19 mouse cellular contexts compared by ENCODE assay signal in the genomic region with DNA sequence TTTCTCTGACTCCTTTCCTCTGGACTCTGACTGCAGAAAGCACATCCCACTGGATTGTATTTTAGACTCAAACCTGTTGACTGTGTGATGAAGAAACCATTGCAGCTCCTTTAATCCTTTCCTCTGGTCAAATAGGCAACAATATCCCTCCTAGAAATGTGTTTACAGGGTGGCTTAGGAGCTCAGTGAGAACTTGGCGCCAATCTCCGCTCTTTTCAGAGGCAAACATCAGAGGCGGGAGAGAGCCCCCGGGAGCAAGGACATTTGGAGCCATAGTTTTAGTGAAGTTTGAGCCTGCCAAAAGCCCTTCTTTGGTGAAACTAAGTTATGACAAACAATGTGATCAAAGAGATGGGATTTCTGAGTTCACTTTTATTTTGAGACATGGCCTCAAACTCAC. TPM values are rescaled to one million over a fixed set of nuclear protein-coding genes. Genes with fewer than 3 reads are reported as not detected.
DNase-seq lines count a peak whose midpoint lies in the region; ATAC-seq and TF ChIP-seq lines count a peak whose summit lies in the region.
"Had no signal": no experiment of that assay in that cellular context is flagged by ENCODE, and none has a peak within 500 bp of the region (broad histone marks: within the 10 kb centered on the region; RNA-seq: fewer than 3 reads in every experiment).

No protein-coding gene starts in this region.

- ATAC-seq in forebrain, postnatal 0 days = no peak
- no peak for ATAC-seq in forebrain, embryonic 13.5 days
- no peak for ATAC-seq in midbrain, embryonic 14.5 days (ENCODE audit: low FRiP score, low TSS enrichment)

- no peak overlapping the region for H3K4me3 ChIP-seq in forebrain, postnatal 0 days (ENCODE audit: low read depth, low read length)
- no peak overlapping the region for H3K4me3 ChIP-seq in forebrain, embryonic 13.5 days
- no peak overlapping the region for H3K4me3 ChIP-seq in midbrain, embryonic 14.5 days (replicated peaks; ENCODE audit: low read depth, low read length)
- H3K4me3 ChIP-seq in midbrain, embryonic 10.5 days = no peak overlapping the region
- H3K4me3 ChIP-seq: embryonic facial prominence, embryonic 12.5 days; heart, embryonic 10.5 days; hindbrain, embryonic 13.5 days had no signal

- H3K27ac ChIP-seq in forebrain, postnatal 0 days (ENCODE audit: low read depth, low read length) = no peak overlapping the region
- H3K27ac ChIP-seq in forebrain, embryonic 13.5 days = no peak overlapping the region
- no peak overlapping the region for H3K27ac ChIP-seq in midbrain, embryonic 14.5 days (replicated peaks; ENCODE audit: low read depth, low read length)
- H3K27ac ChIP-seq in midbrain, embryonic 10.5 days (replicated peaks) = no peak overlapping the region
- H3K27ac ChIP-seq: embryonic facial prominence, embryonic 12.5 days; heart, embryonic 10.5 days; hindbrain, embryonic 13.5 days; hindbrain, postnatal 0 days had no signal

- TF ChIP-seq CTCF in forebrain, postnatal 0 days (IDR thresholded peaks at IDR 0.05; ENCODE audit: low read depth) = no peak

- H3K9me3 ChIP-seq in forebrain, postnatal 0 days (ENCODE audit: low read length) = no peaks in the 10 kb centered on the region
- no peaks in the 10 kb centered on the region for H3K9me3 ChIP-seq in forebrain, embryonic 13.5 days (replicated peaks)
- H3K9me3 ChIP-seq in midbrain, embryonic 14.5 days (ENCODE audit: control insufficient read depth, low read length) = no peaks in the 10 kb centered on the region
- no peaks in the 10 kb centered on the region for H3K9me3 ChIP-seq in midbrain, embryonic 10.5 days (replicated peaks)
- H3K9me3 ChIP-seq: embryonic facial prominence, embryonic 12.5 days; G1E; heart, embryonic 10.5 days; hindbrain, embryonic 13.5 days had no signal

- H3K27me3 ChIP-seq in forebrain, postnatal 0 days (ENCODE audit: insufficient read depth, low read length) = no peaks in the 10 kb centered on the region
- H3K27me3 ChIP-seq in forebrain, embryonic 13.5 days = no peaks in the 10 kb centered on the region
- no peaks in the 10 kb centered on the region for H3K27me3 ChIP-seq in midbrain, embryonic 14.5 days (ENCODE audit: control insufficient read depth, insufficient read depth, low read length)
- no peaks in the 10 kb centered on the region for H3K27me3 ChIP-seq in midbrain, embryonic 10.5 days (ENCODE audit: low read depth, poor library complexity, severe bottlenecking)
- H3K27me3 ChIP-seq: embryonic facial prominence, embryonic 12.5 days; hindbrain, embryonic 13.5 days had no signal

- H3K9ac ChIP-seq in forebrain, postnatal 0 days = no peak overlapping the region
- no peak overlapping the region for H3K9ac ChIP-seq in forebrain, embryonic 13.5 days
- no peak overlapping the region for H3K9ac ChIP-seq in midbrain, embryonic 14.5 days (replicated peaks; ENCODE audit: low read length)
- H3K9ac ChIP-seq: embryonic facial prominence, embryonic 12.5 days; hindbrain, embryonic 13.5 days had no signal

- peak; percentile 39 to 75 for DNase-seq in adrenal gland, adult (ENCODE audit: inconsistent age in 2 of 2, low spot score in 1 of 2)
- no peak for DNase-seq in adrenal gland, adult 18-20 months (ENCODE audit: low spot score in 2 of 2)
- peak; percentile 3 for DNase-seq in forebrain, postnatal 0 days
- peak; percentile 5 for DNase-seq in midbrain, embryonic 14.5 days
- no peak for DNase-seq in midbrain, embryonic 10.5 days (ENCODE audit: low spot score)
- DNase-seq in adrenal gland, postnatal 36 days = peak; percentile 34 to 47
- no peak for DNase-seq in urinary bladder, adult 2 months (ENCODE audit: low spot score)
- DNase-seq: B cell, adult 2 months; cerebellum, adult 11-12 months; cerebellum, adult 9-10 months; cerebellum, postnatal 25 days; gastrocnemius, postnatal 36 days; heart, postnatal 10 days had no signal

- no peaks in the 10 kb centered on the region for H3K4me1 ChIP-seq in forebrain, postnatal 0 days (ENCODE audit: insufficient read depth)
- 0 out of 2 replicates have a peak, but pooled peaks cover 5% of the 10 kb centered on the region for H3K4me1 ChIP-seq in forebrain, embryonic 13.5 days
- no peaks in the 10 kb centered on the region for H3K4me1 ChIP-seq in midbrain, embryonic 14.5 days (ENCODE audit: control insufficient read depth, insufficient read depth, low read length)
- H3K4me1 ChIP-seq in midbrain, embryonic 10.5 days = peaks cover 4% of the 10 kb centered on the region; the same call in 1 of the 2 replicates
- H3K4me1 ChIP-seq: embryonic facial prominence, embryonic 12.5 days; heart, embryonic 10.5 days had no signal

- no peak overlapping the region for H3K4me2 ChIP-seq in forebrain, postnatal 0 days (ENCODE audit: low read depth)
- no peak overlapping the region for H3K4me2 ChIP-seq in forebrain, embryonic 13.5 days
- no peak overlapping the region for H3K4me2 ChIP-seq in midbrain, embryonic 14.5 days (ENCODE audit: low read length)
- H3K4me2 ChIP-seq: embryonic facial prominence, embryonic 12.5 days; hindbrain, embryonic 13.5 days had no signal

- 51% methylated on average over 4 of the region's 4 CpGs for WGBS in forebrain, postnatal 0 days
- 54% methylated on average over 4 of the region's 4 CpGs for WGBS in forebrain, embryonic 13.5 days
- 63% methylated on average over 4 of the region's 4 CpGs for WGBS in midbrain, embryonic 14.5 days
- WGBS in midbrain, embryonic 10.5 days = 70% methylated on average over 4 of the region's 4 CpGs

- H3K36me3 ChIP-seq in forebrain, postnatal 0 days (ENCODE audit: insufficient read depth) = no peaks in the 10 kb centered on the region
- H3K36me3 ChIP-seq in forebrain, embryonic 13.5 days (ENCODE audit: poor library complexity, severe bottlenecking) = no peaks in the 10 kb centered on the region
- H3K36me3 ChIP-seq in midbrain, embryonic 14.5 days (ENCODE audit: control insufficient read depth, insufficient read depth, low read length) = no peaks in the 10 kb centered on the region
- H3K36me3 ChIP-seq in midbrain, embryonic 10.5 days = no peaks in the 10 kb centered on the region
- H3K36me3 ChIP-seq: embryonic facial prominence, embryonic 12.5 days; G1E; heart, embryonic 10.5 days; hindbrain, embryonic 13.5 days had no signal

RNA-seq across cellular contexts. Expression of a gene that starts 33.7 kb away (rescaled TPM):
- 1 to 10 TPM; 1.7 to 4.5 TPM for total RNA-seq in adrenal gland, adult 18-20 months (2021)
- 0.15 and 0.48 TPM in 2 replicates for total RNA-seq in forebrain, postnatal 0 days (2014; rRNA removed)
- 0.18 and 0.29 TPM in 2 replicates for polyA plus RNA-seq in forebrain, postnatal 0 days (2015; fragmentation: Nextera tagmentation; extraction: Ambion mirVana)
- 0.08 and 0.20 TPM in 2 replicates for polyA plus RNA-seq in forebrain, embryonic 13.5 days (2015; fragmentation: Nextera tagmentation; extraction: Ambion mirVana)
- polyA plus RNA-seq in midbrain, embryonic 14.5 days (2014; fragmentation: Nextera tagmentation; extraction: Ambion mirVana) = 0.05 and 0.07 TPM in 2 replicates
- 0.36 and 0.52 TPM in 2 replicates for polyA plus RNA-seq in midbrain, embryonic 10.5 days (2016; fragmentation: Nextera tagmentation; extraction: Ambion mirVana)
- total RNA-seq in adrenal gland, postnatal 36 days (2021) = 10 to 100 TPM in 1 of 2 experiments, 1 to 10 TPM in 1; 2.3 to 10.6 TPM
- 0.19 and 0.34 TPM in 2 replicates for polyA plus RNA-seq in urinary bladder, adult 2 months (2012; rRNA removed)

Comparison
In these comparisons a context has a peak if more than half of its experiments do, and no peak if none do; other contexts are left out.
1. DNase-seq: peak in adrenal gland, adult (2 of 2), forebrain, postnatal 0 days (single experiment), midbrain, embryonic 14.5 days (single experiment) and adrenal gland, postnatal 36 days (2 of 2); none in adrenal gland, adult 18-20 months (0 of 2), midbrain, embryonic 10.5 days (single experiment) and urinary bladder, adult 2 months (single experiment).